8 mouse cellular contexts compared by ENCODE assay signal in genomic region chr11:49244595-49244930, GRCm38 (mm10). TPM values are rescaled to one million over a fixed set of nuclear protein-coding genes. Genes with fewer than 3 reads are reported as not detected.
DNase-seq lines count a peak whose midpoint lies in the region; ATAC-seq and TF ChIP-seq lines count a peak whose summit lies in the region.

No protein-coding gene starts in this region.

- peak overlapping the region; percentile 23; the same call in 1 of the 2 replicates for H3K9ac ChIP-seq in lung, postnatal 0 days (replicated peaks; ENCODE audit: low read depth)
- no peak overlapping the region for H3K9ac ChIP-seq in intestine, postnatal 0 days (ENCODE audit: low read depth, low read length)
- peak overlapping the region; percentile 82 for H3K9ac ChIP-seq in neural tube, embryonic 15.5 days (replicated peaks)

- peak; percentile 11; the same call in 1 of the 2 replicates for TF ChIP-seq EP300 in lung, postnatal 0 days (IDR thresholded peaks at IDR 0.05)

- no peak for DNase-seq in cerebellum, adult 2 months
- DNase-seq in cerebellum, adult 11-12 months: no peak
- DNase-seq in lung, postnatal 0 days (ENCODE audit: low spot score): no peak
- no peak for DNase-seq in lung, postnatal 10 days
- no peak for DNase-seq in cerebellum, postnatal 10 days
- DNase-seq in left cerebral cortex, postnatal 10 days (ENCODE audit: extremely low spot score in 1 of 2, low spot score in 2 of 2): no peak

- WGBS in cerebellum, adult 2 months: under 1% methylated on average over 4 of the region's 4 CpGs
- WGBS in lung, postnatal 0 days: 0% methylated on average over 4 of the region's 4 CpGs
- 1% methylated on average over 4 of the region's 4 CpGs for WGBS in intestine, postnatal 0 days
- 3% methylated on average over 4 of the region's 4 CpGs for WGBS in neural tube, embryonic 15.5 days

- H3K4me2 ChIP-seq in lung, postnatal 0 days (replicated peaks; ENCODE audit: low read depth, low read length): peak overlapping the region; percentile 64
- H3K4me2 ChIP-seq in intestine, postnatal 0 days (replicated peaks; ENCODE audit: low read depth): peak overlapping the region; percentile 72
- peak overlapping the region; percentile 78 for H3K4me2 ChIP-seq in neural tube, embryonic 15.5 days

- H3K4me3 ChIP-seq in cerebellum, adult 2 months (replicated peaks; ENCODE audit: insufficient read depth, low read depth, low read length): peak overlapping the region; percentile 74
- H3K4me3 ChIP-seq in lung, postnatal 0 days (ENCODE audit: low read depth, low read length): peak overlapping the region; percentile 52
- H3K4me3 ChIP-seq in intestine, postnatal 0 days (ENCODE audit: low read depth, low read length): peak overlapping the region; percentile 54
- H3K4me3 ChIP-seq in neural tube, embryonic 15.5 days (replicated peaks): peak overlapping the region; percentile 76

- no peaks in the 10 kb centered on the region for H3K27me3 ChIP-seq in cerebellum, adult 2 months (ENCODE audit: control insufficient read depth, insufficient read depth, low read length)
- H3K27me3 ChIP-seq in lung, postnatal 0 days (replicated peaks; ENCODE audit: insufficient read depth, low read length): no peaks in the 10 kb centered on the region
- H3K27me3 ChIP-seq in intestine, postnatal 0 days (replicated peaks; ENCODE audit: control insufficient read depth, insufficient read depth, low read length): no peaks in the 10 kb centered on the region
- H3K27me3 ChIP-seq in neural tube, embryonic 15.5 days (replicated peaks): no peaks in the 10 kb centered on the region

- H3K4me1 ChIP-seq in cerebellum, adult 2 months (ENCODE audit: control insufficient read depth, insufficient read depth, low read length): peaks cover 4% of the 10 kb centered on the region; the same call in 1 of the 2 replicates
- peaks cover 28% of the 10 kb centered on the region for H3K4me1 ChIP-seq in lung, postnatal 0 days (ENCODE audit: insufficient read depth, low read depth, low read length)
- peaks cover 30% of the 10 kb centered on the region for H3K4me1 ChIP-seq in intestine, postnatal 0 days (replicated peaks; ENCODE audit: control insufficient read depth, insufficient read depth, low read length)
- H3K4me1 ChIP-seq in neural tube, embryonic 15.5 days: peaks cover 41% of the 10 kb centered on the region

- TF ChIP-seq CTCF in cerebellum, adult 2 months (IDR thresholded peaks at IDR 0.05; ENCODE audit: borderline replicate concordance, insufficient read depth, low read depth, low read length): no peak
- no peak for TF ChIP-seq CTCF in lung, postnatal 0 days (IDR thresholded peaks at IDR 0.05)
- TF ChIP-seq CTCF in intestine, postnatal 0 days (IDR thresholded peaks at IDR 0.05; ENCODE audit: low read depth): no peak

- intact Hi-C loops in left cerebral cortex, postnatal 10 days (cut with DNase I): no loop called here

- peak overlapping the region; percentile 79 for H3K27ac ChIP-seq in cerebellum, adult 2 months (ENCODE audit: insufficient read depth, low read length)
- H3K27ac ChIP-seq in lung, postnatal 0 days (ENCODE audit: low read length): peak overlapping the region; percentile 95
- H3K27ac ChIP-seq in intestine, postnatal 0 days (ENCODE audit: low read depth, low read length): peak overlapping the region; percentile 94
- H3K27ac ChIP-seq in neural tube, embryonic 15.5 days (replicated peaks): peak overlapping the region; percentile 95

- no peaks in the 10 kb centered on the region for H3K36me3 ChIP-seq in lung, postnatal 0 days (ENCODE audit: insufficient read depth, low read length)
- no peaks in the 10 kb centered on the region for H3K36me3 ChIP-seq in intestine, postnatal 0 days (ENCODE audit: control insufficient read depth, insufficient read depth)
- no peaks in the 10 kb centered on the region for H3K36me3 ChIP-seq in neural tube, embryonic 15.5 days

- no peak for ATAC-seq in lung, postnatal 0 days
- ATAC-seq in intestine, postnatal 0 days: no peak
- ATAC-seq in neural tube, embryonic 15.5 days (ENCODE audit: low FRiP score): no peak; the same call in 1 of the 2 replicates

- TF ChIP-seq POLR2A in cerebellum, adult 2 months (IDR thresholded peaks at IDR 0.05; ENCODE audit: borderline replicate concordance, insufficient read depth, low read length): no peak

- no peaks in the 10 kb centered on the region for H3K9me3 ChIP-seq in lung, postnatal 0 days (ENCODE audit: low read length)
- no peaks in the 10 kb centered on the region for H3K9me3 ChIP-seq in intestine, postnatal 0 days (ENCODE audit: control insufficient read depth)
- no peaks in the 10 kb centered on the region for H3K9me3 ChIP-seq in neural tube, embryonic 15.5 days (replicated peaks)

RNA-seq across cellular contexts. Expression of gene Mgat1, which starts 0.6 kb away (rescaled TPM):
- 56.4 and 61.2 TPM in 2 replicates for polyA plus RNA-seq in cerebellum, adult 2 months (2012; rRNA removed)
- polyA plus RNA-seq in lung, postnatal 0 days (2015; fragmentation: Nextera tagmentation; extraction: Ambion mirVana): 90.2 and 94.5 TPM in 2 replicates
- polyA plus RNA-seq in intestine, postnatal 0 days (2015; fragmentation: Nextera tagmentation; extraction: Ambion mirVana): 59.0 and 62.2 TPM in 2 replicates
- polyA plus RNA-seq in neural tube, embryonic 15.5 days (2015; fragmentation: Nextera tagmentation; extraction: Ambion mirVana): 34.0 and 46.2 TPM in 2 replicates
- total RNA-seq in left cerebral cortex, postnatal 10 days (2021): 10 to 100 TPM; 60.5 to 67.2 TPM

RNA-seq across cellular contexts. Expression of gene Olfr1393, which starts 33.5 kb away (rescaled TPM):
- 0.08 TPM in 1 of 2 replicates, not detected in the other for polyA plus RNA-seq in cerebellum, adult 2 months (2012; rRNA removed)
- not detected in 2 replicates for polyA plus RNA-seq in lung, postnatal 0 days (2015; fragmentation: Nextera tagmentation; extraction: Ambion mirVana)
- polyA plus RNA-seq in intestine, postnatal 0 days (2015; fragmentation: Nextera tagmentation; extraction: Ambion mirVana): 0.16 TPM in 1 of 2 replicates, not detected in the other
- polyA plus RNA-seq in neural tube, embryonic 15.5 days (2015; fragmentation: Nextera tagmentation; extraction: Ambion mirVana): not detected in 2 replicates
- under 1 TPM in 1 of 2 experiments, not detected in 1; 0.26 TPM for total RNA-seq in left cerebral cortex, postnatal 10 days (2021)

RNA-seq across cellular contexts. Expression of gene Olfr1392, which starts 40.5 kb away (rescaled TPM):
- 0.08 and 0.15 TPM in 2 replicates for polyA plus RNA-seq in cerebellum, adult 2 months (2012; rRNA removed)
- polyA plus RNA-seq in lung, postnatal 0 days (2015; fragmentation: Nextera tagmentation; extraction: Ambion mirVana): 0.05 TPM in 1 of 2 replicates, not detected in the other
- 0.08 TPM in 1 of 2 replicates, not detected in the other for polyA plus RNA-seq in intestine, postnatal 0 days (2015; fragmentation: Nextera tagmentation; extraction: Ambion mirVana)
- not detected in 2 replicates for polyA plus RNA-seq in neural tube, embryonic 15.5 days (2015; fragmentation: Nextera tagmentation; extraction: Ambion mirVana)
- under 1 TPM in 1 of 2 experiments, not detected in 1; 0.47 TPM for total RNA-seq in left cerebral cortex, postnatal 10 days (2021)

RNA-seq across cellular contexts. Expression of gene Zfp62, which starts 41.5 kb away (rescaled TPM):
- polyA plus RNA-seq in cerebellum, adult 2 months (2012; rRNA removed): 22.6 and 24.6 TPM in 2 replicates
- polyA plus RNA-seq in lung, postnatal 0 days (2015; fragmentation: Nextera tagmentation; extraction: Ambion mirVana): 19.6 and 21.5 TPM in 2 replicates
- 8.4 TPM in 2 replicates for polyA plus RNA-seq in intestine, postnatal 0 days (2015; fragmentation: Nextera tagmentation; extraction: Ambion mirVana)
- 33.6 and 38.2 TPM in 2 replicates for polyA plus RNA-seq in neural tube, embryonic 15.5 days (2015; fragmentation: Nextera tagmentation; extraction: Ambion mirVana)
- total RNA-seq in left cerebral cortex, postnatal 10 days (2021): 10 to 100 TPM; 37.4 to 40.4 TPM

RNA-seq across cellular contexts. Expression of gene Btnl9, which starts 57.6 kb away (rescaled TPM):
- polyA plus RNA-seq in cerebellum, adult 2 months (2012; rRNA removed): 0.11 TPM in 1 of 2 replicates, not detected in the other
- polyA plus RNA-seq in lung, postnatal 0 days (2015; fragmentation: Nextera tagmentation; extraction: Ambion mirVana): 0.56 and 0.82 TPM in 2 replicates
- polyA plus RNA-seq in intestine, postnatal 0 days (2015; fragmentation: Nextera tagmentation; extraction: Ambion mirVana): 0.75 and 0.86 TPM in 2 replicates
- polyA plus RNA-seq in neural tube, embryonic 15.5 days (2015; fragmentation: Nextera tagmentation; extraction: Ambion mirVana): 0.17 and 0.59 TPM in 2 replicates
- under 1 TPM; 0.11 to 0.59 TPM for total RNA-seq in left cerebral cortex, postnatal 10 days (2021)
